Mouse (Mus musculus) forebrain, postnatal 0 days (tissue): Measurements from ENCODE around the gene Amotl1. TPM values are rescaled to one million over a fixed set of nuclear protein-coding genes. Genes with fewer than 3 reads are reported as not detected.
"Not testable (repeated sequence)": the region's sequence is repeated elsewhere in the genome, so short reads cannot be mapped to it uniquely, and the experiment has no call there.

ENCODE experiments used
- ATAC-seq: fragments of 200-750 bp; cut with Nextera tagmentation; 2 replicates; pipeline ENCODE4 v1.8.0; 2017; ENCODE audit warnings: mild to moderate bottlenecking, moderate library complexity
- DNase-seq: peaks from one replicate; pipeline ENCODE4 v3.0.0-alpha.2; 2015
- H3K27ac ChIP-seq: fragments of 300-500 bp; sonication (generic); 2 replicates; pipeline ENCODE4 v1.5.1; 2014; ENCODE audit warnings: low read depth, mild to moderate bottlenecking, antibody characterized with exemption, low read length, moderate library complexity, mixed read lengths
- H3K27me3 ChIP-seq: fragments of 300-500 bp; sonication (generic); 2 replicates; pipeline ENCODE4 v1.6.1; 2014; ENCODE audit warnings: mild to moderate bottlenecking, low read length, mixed read lengths; ENCODE audit not compliant: insufficient read depth
- H3K36me3 ChIP-seq: fragments of 300-500 bp; sonication (generic); 2 replicates; pipeline ENCODE4 v1.6.1; 2014; ENCODE audit warnings: mild to moderate bottlenecking, moderate library complexity; ENCODE audit not compliant: insufficient read depth
- H3K4me1 ChIP-seq: fragments of 300-500 bp; sonication (generic); 2 replicates; pipeline ENCODE4 v1.6.1; 2014; ENCODE audit warnings: antibody characterized with exemption; ENCODE audit not compliant: insufficient read depth
- H3K4me2 ChIP-seq: fragments of 300-500 bp; sonication (generic); 2 replicates; pipeline ENCODE4 v1.6.1; 2014; ENCODE audit warnings: low read depth, mild to moderate bottlenecking, moderate library complexity
- H3K4me3 ChIP-seq: fragments of 300-500 bp; sonication (generic); 2 replicates; pipeline ENCODE4 v1.5.1; 2014; ENCODE audit warnings: low read depth, low read length, mixed read lengths
- H3K9ac ChIP-seq: fragments of 300-500 bp; sonication (generic); 2 replicates; pipeline ENCODE4 v1.6.1; 2014; ENCODE audit warnings: mild to moderate bottlenecking
- H3K9me3 ChIP-seq: fragments of 300-500 bp; sonication (generic); 2 replicates; pipeline ENCODE4 v1.6.1; 2016; ENCODE audit warnings: low read length
- CTCF ChIP-seq: sonication (generic); IDR thresholded peaks from 2 replicates; pipeline ENCODE4 v1.5.1; 2016; ENCODE audit warnings: antibody characterized with exemption, control low read depth, low read depth
- WGBS: fragments of 180-500 bp; shearing (Covaris S2); extraction: QIAGEN DNeasy Blood & Tissue Kit; methylation state at CpG from one replicate; pipeline ENCODE4 v1.1.7; 2014; 5-methylcytosine and 5-hydroxymethylcytosine counted together
- polyA plus RNA-seq: library from polyadenylated mRNA; unstranded; fragments of >200 nt; fragmentation: Nextera tagmentation; extraction: Ambion mirVana; gene quantifications from 2 replicates; pipeline ENCODE4 v1.2.1, GENCODE M21; 2015
- total RNA-seq: library from RNA; depleted of rRNA; stranded (reverse); fragments of >200 nt; gene quantifications from 2 replicates; pipeline ENCODE4 v1.2.3, GENCODE M21; 2014

The Amotl1 gene
- total and polyA plus RNA-seq, 2 experiments from 2014 or later = 5.2 to 31.4 TPM

GRCm38 (mm10) chr9:14673109-14673508 is 28.3 kb upstream of the Amotl1 start:
- H3K4me2 ChIP-seq = no peak overlapping the region
- WGBS = 89% methylated on average over 4 of the region's 4 CpGs
- no peak overlapping the region for H3K27ac ChIP-seq
- H3K4me1 ChIP-seq = no peaks in the 10 kb centered on the region
- no peaks in the 10 kb centered on the region for H3K9me3 ChIP-seq
- H3K9ac ChIP-seq = no peak overlapping the region
- no peak overlapping the region for H3K4me3 ChIP-seq
- no peaks in the 10 kb centered on the region for H3K27me3 ChIP-seq
- DNase-seq (no peak), ATAC-seq (no peak)
- TF ChIP-seq CTCF = no peak
- H3K36me3 ChIP-seq = no peaks in the 10 kb centered on the region

DNA sequence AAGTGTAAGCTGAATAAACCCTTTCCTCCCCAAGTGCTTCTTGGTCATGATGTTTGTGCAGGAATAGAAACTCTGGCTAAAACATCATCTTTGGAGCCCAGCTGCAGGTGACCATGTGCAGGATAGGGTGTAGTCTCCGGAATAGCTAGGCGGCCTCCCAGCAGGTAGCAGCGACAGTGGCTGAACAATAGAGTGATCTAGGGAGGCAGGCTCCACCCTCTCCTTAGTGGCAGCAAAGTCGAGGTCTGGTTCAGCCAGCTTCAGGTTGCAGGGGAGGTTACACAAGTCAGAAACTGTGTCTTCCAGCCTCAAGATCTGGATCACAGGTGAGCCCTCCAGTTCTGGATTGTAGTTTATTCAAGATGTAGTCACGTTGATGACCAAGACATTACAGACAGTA is 27.1 kb upstream of the Amotl1 start:
- not testable (repeated sequence) for ATAC-seq, H3K9ac ChIP-seq, DNase-seq, H3K4me2 ChIP-seq, H3K4me3 ChIP-seq, H3K27me3 ChIP-seq, H3K9me3 ChIP-seq, H3K27ac ChIP-seq, H3K4me1 ChIP-seq, H3K36me3 ChIP-seq
- 35% methylated on average over 5 of the region's 5 CpGs for WGBS

- Histone ChIP-seq H3K4me2 (no peak overlapping the region), H3K4me1 (no peaks in the 10 kb centered on the region), H3K36me3 (no peaks in the 10 kb centered on the region), H3K4me3 (no peak overlapping the region), H3K9ac (no peak overlapping the region), H3K27me3 (no peaks in the 10 kb centered on the region), H3K9me3 (no peaks in the 10 kb centered on the region), H3K27ac (no peak overlapping the region)
- TF ChIP-seq CTCF = no peak
- no peak for ATAC-seq
- DNase-seq = no peak
- WGBS = 84% methylated on average over 3 of the region's 3 CpGs
These were observed 23.5 kb upstream of the Amotl1 start for GRCm38 (mm10) chr9:14668382-14668781.

GRCm38 (mm10) chr9:14666071-14666470 is 21.2 kb upstream of the Amotl1 start:
- no peak overlapping the region for H3K4me3 ChIP-seq
- no peaks in the 10 kb centered on the region for H3K9me3 ChIP-seq

DNA sequence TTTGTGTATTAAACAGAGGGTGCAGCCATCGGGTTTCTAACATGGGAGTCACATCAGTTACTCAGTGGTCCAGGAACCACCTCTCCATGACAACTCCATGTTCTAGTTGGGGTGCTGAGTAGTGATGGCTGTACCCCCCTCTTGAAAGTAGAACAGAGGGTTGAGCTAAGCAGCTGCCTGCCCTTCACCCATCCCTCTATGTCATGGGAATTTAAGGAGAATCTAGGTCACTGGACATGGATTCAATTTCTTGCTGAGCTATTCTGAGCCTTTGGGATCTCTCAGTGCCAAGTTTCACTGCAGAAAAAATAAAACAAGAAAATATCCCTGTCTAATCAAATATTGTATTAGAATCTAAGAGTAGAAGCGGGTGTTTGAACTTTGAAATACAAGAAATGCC is 18.7 kb upstream of the Amotl1 start:
- no peak for DNase-seq
- WGBS = 90% methylated on average over 2 of the region's 2 CpGs
- Histone ChIP-seq H3K27me3 (no peaks in the 10 kb centered on the region), H3K27ac (no peak overlapping the region), H3K4me3 (no peak overlapping the region), H3K4me1 (no peaks in the 10 kb centered on the region), H3K9ac (no peak overlapping the region), H3K4me2 (no peak overlapping the region), H3K36me3 (no peaks in the 10 kb centered on the region), H3K9me3 (no peaks in the 10 kb centered on the region)
- no peak for ATAC-seq
- no peak for TF ChIP-seq CTCF

More at GRCm38 (mm10) chr9:14666071-14666470, 21.2 kb upstream of the Amotl1 start:
- DNase-seq = no peak
- H3K4me1 ChIP-seq = no peaks in the 10 kb centered on the region
- no peak overlapping the region for H3K4me2 ChIP-seq
- no peak for ATAC-seq
- H3K9ac ChIP-seq = no peak overlapping the region
- WGBS = 93% methylated on average over 3 of the region's 3 CpGs
- no peaks in the 10 kb centered on the region for H3K36me3 ChIP-seq
- TF ChIP-seq CTCF = no peak
- H3K27ac ChIP-seq = no peak overlapping the region
- H3K27me3 ChIP-seq = no peaks in the 10 kb centered on the region

- Histone ChIP-seq H3K36me3 (no peaks in the 10 kb centered on the region), H3K4me2 (no peak overlapping the region), H3K9ac (no peak overlapping the region), H3K4me3 (no peak overlapping the region), H3K27me3 (no peaks in the 10 kb centered on the region), H3K4me1 (no peaks in the 10 kb centered on the region), H3K9me3 (no peaks in the 10 kb centered on the region), H3K27ac (no peak overlapping the region)
- ATAC-seq (no peak), DNase-seq (no peak)
- TF ChIP-seq CTCF = no peak
- 67% methylated on average over 7 of the region's 7 CpGs for WGBS
These were observed 18.0 kb upstream of the Amotl1 start for GRCm38 (mm10) chr9:14662876-14663275.

DNA sequence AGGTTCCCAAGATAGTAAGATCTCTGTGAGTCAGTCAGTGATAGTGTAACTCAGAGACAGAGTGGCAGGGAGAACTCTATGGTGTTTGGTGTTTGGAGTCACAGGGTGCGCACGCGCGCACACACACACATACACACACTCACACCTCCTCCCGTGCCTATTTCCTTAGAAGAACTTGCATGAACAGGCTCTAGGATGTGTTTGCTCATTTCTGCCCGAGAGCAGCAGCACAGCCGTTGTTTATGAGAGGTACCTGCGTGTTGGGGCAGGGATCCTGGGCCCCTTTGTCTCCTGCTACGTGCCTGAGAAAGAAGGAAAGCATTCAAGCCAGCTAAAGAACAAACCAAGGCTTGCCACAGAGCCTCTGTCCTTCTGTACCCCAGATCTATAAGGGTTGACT is 17.3 kb upstream of the Amotl1 start:
- Histone ChIP-seq H3K4me2 (no peak overlapping the region), H3K27me3 (no peaks in the 10 kb centered on the region), H3K27ac (no peak overlapping the region), H3K4me3 (no peak overlapping the region), H3K9me3 (no peaks in the 10 kb centered on the region), H3K9ac (no peak overlapping the region), H3K36me3 (no peaks in the 10 kb centered on the region), H3K4me1 (no peaks in the 10 kb centered on the region)
- DNase-seq (no peak), ATAC-seq (no peak)
- TF ChIP-seq CTCF = no peak
- 81% methylated on average over 9 of the region's 9 CpGs for WGBS

DNA sequence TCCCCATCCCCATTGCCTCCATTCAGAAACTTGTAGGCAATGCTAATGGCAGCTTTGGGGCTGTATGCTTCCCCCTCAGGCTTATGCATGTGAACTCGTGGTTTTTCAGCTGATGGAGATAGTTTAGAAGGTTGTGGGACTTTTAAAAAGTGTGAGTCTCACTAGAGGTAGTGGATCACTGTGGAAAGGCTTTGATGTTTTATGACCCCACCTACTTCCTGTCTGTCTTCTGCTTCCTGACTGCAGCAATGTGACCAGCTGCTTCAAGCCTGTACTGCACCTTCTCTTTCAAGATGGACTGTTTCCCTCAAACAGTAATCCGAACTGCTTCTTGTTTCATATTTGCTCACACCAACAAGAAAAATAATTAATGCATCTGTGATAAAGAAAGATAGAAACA is 13.1 kb upstream of the Amotl1 start:
- no peak for DNase-seq
- Histone ChIP-seq H3K4me1 (no peaks in the 10 kb centered on the region), H3K27me3 (no peaks in the 10 kb centered on the region), H3K36me3 (no peaks in the 10 kb centered on the region), H3K4me2 (no peak overlapping the region), H3K9me3 (no peaks in the 10 kb centered on the region), H3K27ac (no peak overlapping the region), H3K9ac (no peak overlapping the region), H3K4me3 (no peak overlapping the region)
- WGBS = 54% methylated on average over 2 of the region's 2 CpGs
- no peak for TF ChIP-seq CTCF
- no peak for ATAC-seq
